Mouse (Mus musculus) erythroblast, embryonic 14.5 days (primary cell): ENCODE data around the gene Nlk.

Experiments
- GATA1 ChIP-seq: IDR thresholded peaks from 2 replicates; pipeline ENCODE4 v1.6.1; 2012; ENCODE audit warnings: low read length, inconsistent platforms, mixed read lengths
- TAL1 ChIP-seq: IDR thresholded peaks from 3 replicates; pipeline ENCODE4 v1.6.1; 2012; ENCODE audit warnings: low read length, inconsistent platforms, mixed read lengths

- no peak for TF ChIP-seq TAL1
- TF ChIP-seq GATA1, result peak; percentile 68
Measured at GRCm38 (mm10) chr11:78697753-78698171, 589 bp upstream of the Nlk start.
